Comparison of ENCODE assay signal across 15 mouse cellular contexts in genomic region chr5:77136684-77137224, GRCm38 (mm10). TPM values are rescaled to one million over a fixed set of nuclear protein-coding genes. Genes with fewer than 3 reads are reported as not detected.
DNase-seq lines count a peak whose midpoint lies in the region; ATAC-seq and TF ChIP-seq lines count a peak whose summit lies in the region.
"Had no signal": no experiment of that assay in that cellular context is flagged by ENCODE, and none has a peak within 500 bp of the region (broad histone marks: within the 10 kb centered on the region; RNA-seq: fewer than 3 reads in every experiment).

No protein-coding gene starts in this region.

- intact Hi-C loops in gastrocnemius, adult 2 months (cut with DNase I), result no loop called here
- intact Hi-C loops in gastrocnemius, postnatal 14 days (cut with DNase I; ENCODE audit: low total_unique reads), result no loop called here

- H3K36me3 ChIP-seq in kidney, embryonic 14.5 days (ENCODE audit: control insufficient read depth, insufficient read depth, low read length), result no peaks in the 10 kb centered on the region
- no peaks in the 10 kb centered on the region for H3K36me3 ChIP-seq in lung, postnatal 0 days (ENCODE audit: insufficient read depth, low read length)
- no peaks in the 10 kb centered on the region for H3K36me3 ChIP-seq in embryonic facial prominence, embryonic 15.5 days
- H3K36me3 ChIP-seq: limb, embryonic 15.5 days had no signal

- no peaks in the 10 kb centered on the region for H3K27me3 ChIP-seq in kidney, embryonic 14.5 days (ENCODE audit: control insufficient read depth, insufficient read depth, low read length)
- no peaks in the 10 kb centered on the region for H3K27me3 ChIP-seq in lung, postnatal 0 days (replicated peaks; ENCODE audit: insufficient read depth, low read length)
- no peaks in the 10 kb centered on the region; the same call in 1 of the 2 replicates for H3K27me3 ChIP-seq in embryonic facial prominence, embryonic 15.5 days
- H3K27me3 ChIP-seq: limb, embryonic 15.5 days had no signal

- no peak for ATAC-seq in kidney, embryonic 14.5 days (ENCODE audit: low FRiP score, low TSS enrichment)
- ATAC-seq in lung, postnatal 0 days, result no peak
- no peak for ATAC-seq in embryonic facial prominence, embryonic 15.5 days (ENCODE audit: insufficient number of reproducible peaks, low FRiP score, low TSS enrichment, low read depth)
- ATAC-seq: liver, postnatal 0 days had no signal

- 57% methylated on average over 4 of the region's 4 CpGs for WGBS in kidney, embryonic 14.5 days
- 56% methylated on average over 4 of the region's 4 CpGs for WGBS in lung, postnatal 0 days
- WGBS in embryonic facial prominence, embryonic 15.5 days, result 58% methylated on average over 4 of the region's 4 CpGs

- H3K4me3 ChIP-seq in gastrocnemius, adult 2 months, result no peak overlapping the region
- H3K4me3 ChIP-seq in kidney, embryonic 14.5 days (ENCODE audit: low read length), result no peak overlapping the region
- no peak overlapping the region for H3K4me3 ChIP-seq in lung, postnatal 0 days (ENCODE audit: low read depth, low read length)
- no peak overlapping the region for H3K4me3 ChIP-seq in embryonic facial prominence, embryonic 15.5 days (replicated peaks)
- H3K4me3 ChIP-seq: erythroblast, embryonic 14.5 days; limb, embryonic 15.5 days had no signal

- no peak for TF ChIP-seq CTCF in gastrocnemius, adult 2 months (IDR thresholded peaks at IDR 0.05)
- TF ChIP-seq CTCF in lung, postnatal 0 days (IDR thresholded peaks at IDR 0.05), result no peak

- H3K4me2 ChIP-seq in kidney, embryonic 14.5 days (replicated peaks; ENCODE audit: low read depth, low read length), result no peak overlapping the region
- H3K4me2 ChIP-seq in lung, postnatal 0 days (replicated peaks; ENCODE audit: low read depth, low read length), result no peak overlapping the region
- H3K4me2 ChIP-seq in embryonic facial prominence, embryonic 15.5 days (replicated peaks), result no peak overlapping the region
- H3K4me2 ChIP-seq: limb, embryonic 15.5 days had no signal

- H3K9me3 ChIP-seq in kidney, embryonic 14.5 days (ENCODE audit: control insufficient read depth, low read length), result no peaks in the 10 kb centered on the region
- H3K9me3 ChIP-seq in lung, postnatal 0 days (ENCODE audit: low read length), result no peaks in the 10 kb centered on the region
- H3K9me3 ChIP-seq in embryonic facial prominence, embryonic 15.5 days (replicated peaks), result no peaks in the 10 kb centered on the region
- H3K9me3 ChIP-seq: limb, embryonic 15.5 days had no signal

- 0 out of 2 replicates have a peak overlapping the region, but pooled peaks have one; percentile 35 for H3K27ac ChIP-seq in gastrocnemius, adult 2 months
- no peak overlapping the region for H3K27ac ChIP-seq in kidney, embryonic 14.5 days (ENCODE audit: low read depth, low read length)
- H3K27ac ChIP-seq in lung, postnatal 0 days (ENCODE audit: low read length), result peak overlapping the region; percentile 81
- H3K27ac ChIP-seq in embryonic facial prominence, embryonic 15.5 days (replicated peaks), result peak overlapping the region; percentile 34; the same call in 1 of the 2 replicates
- H3K27ac ChIP-seq: limb, embryonic 15.5 days had no signal

- TF ChIP-seq EP300 in lung, postnatal 0 days (IDR thresholded peaks at IDR 0.05), result no peak

- H3K9ac ChIP-seq in kidney, embryonic 14.5 days (ENCODE audit: low read depth, low read length), result no peak overlapping the region
- no peak overlapping the region; the same call in 1 of the 2 replicates for H3K9ac ChIP-seq in lung, postnatal 0 days (replicated peaks; ENCODE audit: low read depth)
- H3K9ac ChIP-seq in embryonic facial prominence, embryonic 15.5 days, result no peak overlapping the region
- H3K9ac ChIP-seq: limb, embryonic 15.5 days; liver, postnatal 0 days had no signal

- no peaks in the 10 kb centered on the region for H3K4me1 ChIP-seq in kidney, embryonic 14.5 days (ENCODE audit: control insufficient read depth, insufficient read depth, low read length)
- peaks cover 28% of the 10 kb centered on the region; the same call in 1 of the 2 replicates for H3K4me1 ChIP-seq in lung, postnatal 0 days (ENCODE audit: insufficient read depth, low read depth, low read length)
- peaks cover 9% of the 10 kb centered on the region; the same call in 1 of the 2 replicates for H3K4me1 ChIP-seq in embryonic facial prominence, embryonic 15.5 days

- no peak for DNase-seq in gastrocnemius, adult 2 months
- no peak for DNase-seq in gastrocnemius, postnatal 14 days
- DNase-seq in kidney, adult 9 months, result peak; percentile 43
- no peak for DNase-seq in lung, postnatal 0 days (ENCODE audit: low spot score)
- DNase-seq in lung, postnatal 4 days, result no peak
- DNase-seq in spleen, postnatal 10 days (ENCODE audit: low spot score in 2 of 2), result no peak
- DNase-seq: cerebellum, adult 2 months; heart, postnatal 10 days; liver, postnatal 0 days; right cerebral cortex, adult 18-20 months; thymus, postnatal 14 days had no signal

RNA-seq across cellular contexts. Expression of gene Hopx, which starts 21.8 kb away (rescaled TPM):
- total RNA-seq in gastrocnemius, adult 2 months (2021), result 1 to 10 TPM; 2.2 to 5.4 TPM
- total RNA-seq in gastrocnemius, postnatal 14 days (2021), result 1 to 10 TPM; 9.7 to 9.8 TPM
- polyA plus RNA-seq in kidney, embryonic 14.5 days (2014; fragmentation: Nextera tagmentation; extraction: Ambion mirVana), result 2.0 and 3.2 TPM in 2 replicates
- polyA plus RNA-seq in lung, postnatal 0 days (2015; fragmentation: Nextera tagmentation; extraction: Ambion mirVana), result 49.0 and 49.5 TPM in 2 replicates
- 3.5 and 4.7 TPM in 2 replicates for polyA plus RNA-seq in embryonic facial prominence, embryonic 15.5 days (2015; fragmentation: Nextera tagmentation; extraction: Ambion mirVana)
